Mouse (Mus musculus) heart, embryonic 11.5 days (tissue): Measurements from ENCODE around the gene Tubb5. TPM values are rescaled to one million over a fixed set of nuclear protein-coding genes. Genes with fewer than 3 reads are reported as not detected.
A peak's percentile ranks its signal among the peaks of the same experiment; 100 is the strongest.

ENCODE experiments used
- ATAC-seq: fragments of 200-750 bp; cut with Nextera tagmentation; replicated peaks from 2 replicates; pipeline ENCODE4 v1.8.0; 2017; ENCODE audit warnings: moderate library complexity; ENCODE audit not compliant: insufficient number of reproducible peaks, low FRiP score, low TSS enrichment
- H3K27ac ChIP-seq: fragments of 300-500 bp; sonication (generic); 2 replicates; pipeline ENCODE4 v1.5.1; 2014; ENCODE audit warnings: mild to moderate bottlenecking, low read depth, low read length
- H3K27me3 ChIP-seq: fragments of 300-500 bp; sonication (generic); 2 replicates; pipeline ENCODE4 v1.6.1; 2014; ENCODE audit warnings: mild to moderate bottlenecking, low read length, mixed read lengths; ENCODE audit not compliant: control insufficient read depth, insufficient read depth
- H3K36me3 ChIP-seq: fragments of 300-500 bp; sonication (generic); 2 replicates; pipeline ENCODE4 v1.6.1; 2014; ENCODE audit warnings: mild to moderate bottlenecking, low read length, moderate library complexity, mixed read lengths; ENCODE audit not compliant: control insufficient read depth, insufficient read depth
- H3K4me1 ChIP-seq: fragments of 300-500 bp; sonication (generic); 2 replicates; pipeline ENCODE4 v1.6.1; 2014; ENCODE audit warnings: low read length; ENCODE audit not compliant: control insufficient read depth, insufficient read depth
- H3K4me2 ChIP-seq: fragments of 300-500 bp; sonication (generic); 2 replicates; pipeline ENCODE4 v1.6.1; 2014; ENCODE audit warnings: mild to moderate bottlenecking, moderate library complexity
- H3K4me3 ChIP-seq: fragments of 300-500 bp; sonication (generic); 2 replicates; pipeline ENCODE4 v1.5.1; 2014; ENCODE audit warnings: low read depth, low read length
- H3K9ac ChIP-seq: fragments of 300-500 bp; sonication (generic); 2 replicates; pipeline ENCODE4 v1.6.1; 2014; ENCODE audit warnings: mild to moderate bottlenecking, low read depth, low read length, moderate library complexity
- H3K9me3 ChIP-seq: fragments of 300-500 bp; sonication (generic); replicated peaks from 2 replicates; pipeline ENCODE4 v1.6.1; 2016; ENCODE audit warnings: low read length; ENCODE audit not compliant: control insufficient read depth
- WGBS: fragments of 180-500 bp; shearing (Covaris S2); extraction: QIAGEN DNeasy Blood & Tissue Kit; methylation state at CpG from one replicate; pipeline ENCODE4 v1.1.7; 2014; ENCODE audit not compliant: insufficient replicate concordance; 5-methylcytosine and 5-hydroxymethylcytosine counted together
- polyA plus RNA-seq: library from polyadenylated mRNA; unstranded; fragments of >200 nt; fragmentation: Nextera tagmentation; extraction: Ambion mirVana; gene quantifications from 2 replicates; pipeline ENCODE4 v1.2.1, GENCODE M21; 2014

The Tubb5 gene
- polyA plus RNA-seq, 1 experiment from 2014 or later: 931 TPM

GRCm38 (mm10) chr17:35822964-35823937 is 14.9 kb downstream of the Tubb5 start, which contains the start of gene Flot1:
Flot1 (plus strand) TSS chr17:35823230.
- Histone ChIP-seq H3K27ac (peak within 1 kb of the TSS; percentile 80), H3K36me3 (peaks cover 19% of the 10 kb centered on the region), H3K4me2 (peak within 1 kb of the TSS; percentile 98), H3K9ac (peak within 1 kb of the TSS; percentile 79), H3K27me3 (0 out of 2 replicates have a peak, but pooled peaks cover 2% of the 10 kb centered on the region), H3K4me1 (peaks cover 8% of the 10 kb centered on the region; the same call in 1 of the 2 replicates), H3K4me3 (peak within 1 kb of the TSS; percentile 63), H3K9me3 (no peaks in the 10 kb centered on the region)
- WGBS: 0% methylated on average over 44 of the region's 47 CpGs
- peak; percentile 84 for ATAC-seq

- Histone ChIP-seq H3K4me2 (peak overlapping the region; percentile 98), H3K9me3 (no peaks in the 10 kb centered on the region), H3K36me3 (peaks cover 12% of the 10 kb centered on the region), H3K4me3 (peak overlapping the region; percentile 63), H3K27ac (peak overlapping the region; percentile 80), H3K27me3 (0 out of 2 replicates have a peak, but pooled peaks cover 2% of the 10 kb centered on the region), H3K4me1 (peaks cover 8% of the 10 kb centered on the region; the same call in 1 of the 2 replicates), H3K9ac (peak overlapping the region; percentile 79)
- under 1% methylated on average over 11 of the region's 11 CpGs for WGBS
- ATAC-seq: 0 out of 2 replicates have a peak, but pooled peaks have one; percentile 1
Measured at GRCm38 (mm10) chr17:35822564-35822963, 15.5 kb downstream of the Tubb5 start.

- peak within 1 kb of the TSS; percentile 63 for H3K4me3 ChIP-seq
- peak within 1 kb of the TSS; percentile 98 for H3K4me2 ChIP-seq
- H3K27ac ChIP-seq: peak within 1 kb of the TSS; percentile 80
- 0 out of 2 replicates have a peak, but pooled peaks cover 2% of the 10 kb centered on the region for H3K27me3 ChIP-seq
- H3K4me1 ChIP-seq: peaks cover 12% of the 10 kb centered on the region
- no peaks in the 10 kb centered on the region for H3K9me3 ChIP-seq
- ATAC-seq: 0 out of 2 replicates have a peak, but pooled peaks have one; percentile 28
- peaks cover 6% of the 10 kb centered on the region for H3K36me3 ChIP-seq
- H3K9ac ChIP-seq: peak within 1 kb of the TSS; percentile 79
- WGBS: under 1% methylated on average over 62 of the region's 62 CpGs
Measured at GRCm38 (mm10) chr17:35821439-35822430, 16.4 kb downstream of the Tubb5 start, which contains the start of gene Ier3. Ier3 (plus strand) TSS chr17:35821684.

- no peak overlapping the region for H3K4me2 ChIP-seq
- H3K27me3 ChIP-seq: 0 out of 2 replicates have a peak, but pooled peaks cover 2% of the 10 kb centered on the region
- H3K36me3 ChIP-seq: no peaks in the 10 kb centered on the region
- no peak for ATAC-seq
- peaks cover 27% of the 10 kb centered on the region for H3K4me1 ChIP-seq
- WGBS: 76% methylated on average over 5 of the region's 5 CpGs
- H3K9ac ChIP-seq: no peak overlapping the region
- H3K27ac ChIP-seq: no peak overlapping the region
- H3K9me3 ChIP-seq: no peaks in the 10 kb centered on the region
- no peak overlapping the region for H3K4me3 ChIP-seq
Measured at GRCm38 (mm10) chr17:35820111-35820510, 18.0 kb downstream of the Tubb5 start.

GRCm38 (mm10) chr17:35817226-35817625 is 20.9 kb downstream of the Tubb5 start:
- peaks cover 41% of the 10 kb centered on the region for H3K4me1 ChIP-seq
- 45% methylated on average over 10 of the region's 10 CpGs for WGBS
- H3K36me3 ChIP-seq: no peaks in the 10 kb centered on the region
- H3K9me3 ChIP-seq: no peaks in the 10 kb centered on the region
- H3K27ac ChIP-seq: no peak overlapping the region
- H3K9ac ChIP-seq: no peak overlapping the region
- ATAC-seq: no peak
- H3K4me3 ChIP-seq: no peak overlapping the region
- H3K4me2 ChIP-seq: 0 out of 2 replicates have a peak overlapping the region, but pooled peaks have one; percentile 6
- 0 out of 2 replicates have a peak, but pooled peaks cover 2% of the 10 kb centered on the region for H3K27me3 ChIP-seq

- peaks cover 38% of the 10 kb centered on the region for H3K4me1 ChIP-seq
- no peaks in the 10 kb centered on the region for H3K36me3 ChIP-seq
- H3K27me3 ChIP-seq: 0 out of 2 replicates have a peak, but pooled peaks cover 2% of the 10 kb centered on the region
- no peak overlapping the region; the same call in 1 of the 2 replicates for H3K27ac ChIP-seq
- H3K4me2 ChIP-seq: no peak overlapping the region
- no peak overlapping the region for H3K4me3 ChIP-seq
- 48% methylated on average over 7 of the region's 14 CpGs for WGBS
- H3K9ac ChIP-seq: no peak overlapping the region
- no peaks in the 10 kb centered on the region for H3K9me3 ChIP-seq
- no peak for ATAC-seq
Measured at GRCm38 (mm10) chr17:35816686-35817085, 21.4 kb downstream of the Tubb5 start.

GRCm38 (mm10) chr17:35815836-35816235 is 22.3 kb downstream of the Tubb5 start:
- Histone ChIP-seq H3K4me3 (no peak overlapping the region), H3K27me3 (0 out of 2 replicates have a peak, but pooled peaks cover 2% of the 10 kb centered on the region), H3K27ac (peak overlapping the region; percentile 50; the same call in 1 of the 2 replicates), H3K4me1 (peaks cover 38% of the 10 kb centered on the region), H3K9me3 (no peaks in the 10 kb centered on the region), H3K4me2 (no peak overlapping the region; the same call in 1 of the 2 replicates), H3K9ac (no peak overlapping the region), H3K36me3 (no peaks in the 10 kb centered on the region)
- no peak for ATAC-seq
- 61% methylated on average over 7 of the region's 7 CpGs for WGBS
